24 mouse cellular contexts compared by ENCODE assay signal in genomic region chr1:90533481-90533880, GRCm38 (mm10).
DNase-seq lines count a peak whose midpoint lies in the region; ATAC-seq and TF ChIP-seq lines count a peak whose summit lies in the region.
"Had no signal": no experiment of that assay in that cellular context is flagged by ENCODE, and none has a peak within 500 bp of the region (broad histone marks: within the 10 kb centered on the region; RNA-seq: fewer than 3 reads in every experiment).

No protein-coding gene starts in this region.

- H3K4me2 ChIP-seq in limb, embryonic 12.5 days: no peak overlapping the region
- no peak overlapping the region for H3K4me2 ChIP-seq in limb, embryonic 15.5 days
- no peak overlapping the region for H3K4me2 ChIP-seq in hindbrain, embryonic 13.5 days
- H3K4me2 ChIP-seq: embryonic facial prominence, embryonic 12.5 days; forebrain, embryonic 13.5 days; forebrain, embryonic 15.5 days had no signal

- peak overlapping the region; percentile 60 for H3K27ac ChIP-seq in gastrocnemius, adult 2 months
- H3K27ac ChIP-seq in limb, embryonic 12.5 days: peak overlapping the region; percentile 41; the same call in 1 of the 2 replicates
- H3K27ac ChIP-seq in limb, embryonic 10.5 days: no peak overlapping the region
- peak overlapping the region; percentile 74 for H3K27ac ChIP-seq in limb, embryonic 15.5 days
- no peak overlapping the region for H3K27ac ChIP-seq in hindbrain, embryonic 13.5 days
- H3K27ac ChIP-seq: embryonic facial prominence, embryonic 10.5 days; embryonic facial prominence, embryonic 12.5 days; forebrain, embryonic 13.5 days; forebrain, embryonic 15.5 days had no signal

- no peaks in the 10 kb centered on the region for H3K36me3 ChIP-seq in limb, embryonic 12.5 days
- H3K36me3 ChIP-seq in limb, embryonic 10.5 days: no peaks in the 10 kb centered on the region
- no peaks in the 10 kb centered on the region for H3K36me3 ChIP-seq in limb, embryonic 15.5 days
- no peaks in the 10 kb centered on the region for H3K36me3 ChIP-seq in hindbrain, embryonic 13.5 days
- H3K36me3 ChIP-seq: embryonic facial prominence, embryonic 10.5 days; embryonic facial prominence, embryonic 12.5 days; forebrain, embryonic 15.5 days; G1E had no signal

- ATAC-seq in limb, embryonic 12.5 days (ENCODE audit: insufficient number of reproducible peaks, insufficient read depth, low FRiP score, low TSS enrichment, low read depth): no peak
- peak; percentile 69; the same call in 1 of the 2 replicates for ATAC-seq in limb, embryonic 15.5 days (ENCODE audit: insufficient number of reproducible peaks, low FRiP score, low TSS enrichment, low read depth)
- ATAC-seq in hindbrain, embryonic 13.5 days (ENCODE audit: low FRiP score): no peak
- ATAC-seq: activated CD4-positive, CD25-positive, alpha-beta regulatory T cell, adult 4 months; CD4-positive, CD25-positive, alpha-beta regulatory T cell, adult 4 months; forebrain, embryonic 13.5 days; forebrain, embryonic 15.5 days; Patski had no signal

- WGBS in limb, embryonic 12.5 days: 84% methylated on average over 6 of the region's 6 CpGs
- WGBS in limb, embryonic 10.5 days: 93% methylated on average over 6 of the region's 6 CpGs
- WGBS in limb, embryonic 15.5 days: 50% methylated on average over 6 of the region's 6 CpGs
- 88% methylated on average over 6 of the region's 6 CpGs for WGBS in hindbrain, embryonic 13.5 days

- no peak for DNase-seq in gastrocnemius, adult 2 months
- no peak for DNase-seq in gastrocnemius, postnatal 25 days
- no peak for DNase-seq in limb, embryonic 10.5 days (ENCODE audit: low spot score)
- DNase-seq: adrenal gland, adult 8-10 months; adrenal gland, postnatal 14 days; adrenal gland, postnatal 36 days; B cell, adult 2 months; cerebellum, adult 11-12 months; cerebellum, adult 2 months; cerebellum, adult 9-10 months; cerebellum, postnatal 10 days; cerebellum, postnatal 25 days had no signal

- peaks cover 6% of the 10 kb centered on the region; the same call in 1 of the 2 replicates for H3K9me3 ChIP-seq in limb, embryonic 12.5 days
- no peaks in the 10 kb centered on the region for H3K9me3 ChIP-seq in limb, embryonic 10.5 days (replicated peaks)
- H3K9me3 ChIP-seq in limb, embryonic 15.5 days: no peaks in the 10 kb centered on the region
- H3K9me3 ChIP-seq in hindbrain, embryonic 13.5 days: no peaks in the 10 kb centered on the region
- H3K9me3 ChIP-seq: embryonic facial prominence, embryonic 10.5 days; embryonic facial prominence, embryonic 12.5 days; forebrain, embryonic 13.5 days; forebrain, embryonic 15.5 days had no signal

- H3K4me3 ChIP-seq in gastrocnemius, adult 2 months: no peak overlapping the region
- H3K4me3 ChIP-seq in limb, embryonic 12.5 days (replicated peaks): no peak overlapping the region
- no peak overlapping the region for H3K4me3 ChIP-seq in limb, embryonic 10.5 days
- no peak overlapping the region for H3K4me3 ChIP-seq in limb, embryonic 15.5 days
- H3K4me3 ChIP-seq in hindbrain, embryonic 13.5 days: no peak overlapping the region
- H3K4me3 ChIP-seq: embryonic facial prominence, embryonic 10.5 days; embryonic facial prominence, embryonic 12.5 days; forebrain, embryonic 13.5 days; forebrain, embryonic 15.5 days had no signal

- no peak for TF ChIP-seq CTCF in gastrocnemius, adult 2 months (IDR thresholded peaks at IDR 0.05)

- peaks cover 14% of the 10 kb centered on the region for H3K4me1 ChIP-seq in limb, embryonic 12.5 days (replicated peaks)
- H3K4me1 ChIP-seq in limb, embryonic 10.5 days: peaks cover 14% of the 10 kb centered on the region
- peaks cover 4% of the 10 kb centered on the region; the same call in 1 of the 2 replicates for H3K4me1 ChIP-seq in limb, embryonic 15.5 days
- no peaks in the 10 kb centered on the region for H3K4me1 ChIP-seq in hindbrain, embryonic 13.5 days (replicated peaks)
- H3K4me1 ChIP-seq: forebrain, embryonic 15.5 days had no signal

- no peaks in the 10 kb centered on the region; the same call in 1 of the 2 replicates for H3K27me3 ChIP-seq in limb, embryonic 12.5 days
- no peaks in the 10 kb centered on the region for H3K27me3 ChIP-seq in limb, embryonic 10.5 days (ENCODE audit: low read depth, poor library complexity, severe bottlenecking)
- H3K27me3 ChIP-seq in limb, embryonic 15.5 days: no peaks in the 10 kb centered on the region
- no peaks in the 10 kb centered on the region for H3K27me3 ChIP-seq in hindbrain, embryonic 13.5 days
- H3K27me3 ChIP-seq: CH12.LX; embryonic facial prominence, embryonic 12.5 days; forebrain, embryonic 13.5 days; forebrain, embryonic 15.5 days; Patski had no signal

- intact Hi-C loops in gastrocnemius, adult 2 months (cut with DNase I): no loop called here

- H3K9ac ChIP-seq in limb, embryonic 12.5 days (replicated peaks): no peak overlapping the region
- no peak overlapping the region for H3K9ac ChIP-seq in limb, embryonic 15.5 days
- H3K9ac ChIP-seq in hindbrain, embryonic 13.5 days: no peak overlapping the region
- H3K9ac ChIP-seq: embryonic facial prominence, embryonic 12.5 days; forebrain, embryonic 13.5 days; forebrain, embryonic 15.5 days had no signal

Comparison
In these comparisons a context has a peak if more than half of its experiments do, and no peak if none do; other contexts are left out.
1. H3K27ac ChIP-seq: peak in gastrocnemius, adult 2 months (single experiment), limb, embryonic 12.5 days (single experiment) and limb, embryonic 15.5 days (single experiment); none in limb, embryonic 10.5 days (single experiment) and hindbrain, embryonic 13.5 days (single experiment).